Mouse (Mus musculus): ENCODE data around the gene Sowahb.

DNA sequence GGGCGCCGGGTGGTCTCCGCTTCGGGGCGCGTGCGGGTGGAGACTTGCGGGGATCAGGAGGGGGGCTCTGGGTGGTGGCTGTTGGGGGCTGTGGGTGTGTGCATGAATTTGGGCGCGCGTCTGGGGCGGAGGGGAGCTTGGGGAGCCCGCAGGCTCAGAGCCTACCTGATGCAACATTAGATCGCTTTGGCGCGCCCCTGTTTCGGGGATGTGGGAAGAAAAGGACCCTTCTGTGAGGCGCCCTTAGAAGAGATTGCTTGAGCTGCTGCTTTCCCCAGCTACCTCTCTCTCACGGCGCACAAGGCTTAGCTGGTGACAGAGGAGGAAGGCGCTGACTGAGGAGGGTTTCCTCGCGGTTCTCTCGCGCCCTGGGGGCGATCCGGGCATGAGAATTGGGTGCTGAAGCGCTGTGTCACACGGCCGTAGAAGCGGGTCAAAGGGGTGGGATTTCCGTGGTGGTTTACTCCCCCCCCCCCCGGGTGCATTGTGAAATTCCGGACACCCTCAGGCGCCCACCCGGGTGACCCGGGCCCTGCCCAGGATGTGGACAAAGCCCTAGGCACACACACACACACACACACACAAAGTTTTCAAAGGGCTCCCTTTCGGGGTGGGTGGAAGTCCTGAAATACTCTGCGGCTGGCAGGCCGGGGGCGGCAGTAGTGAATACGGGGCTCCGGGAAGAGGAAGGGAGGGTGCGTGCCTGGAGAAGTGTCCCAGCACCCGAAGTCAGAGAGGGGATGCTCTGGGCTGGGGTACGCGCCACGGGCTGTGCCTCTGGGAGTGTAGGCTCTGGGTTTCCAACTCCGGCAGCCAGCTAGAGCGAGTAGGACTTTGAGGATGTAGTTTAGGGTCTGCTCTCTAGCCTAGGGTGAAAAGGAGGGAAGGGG, 49.1 kb upstream of the Sowahb start:
- no peak for TF ChIP-seq EP300 (IDR thresholded peaks at IDR 0.05)
- TF ChIP-seq CTCF (IDR thresholded peaks at IDR 0.05) = no peak

Measured in lung, postnatal 0 days (tissue).